Mouse (Mus musculus): ENCODE measurements at regions not wholly inside any gene's neighbourhood (a gene's known extent, or its start where the extent isn't known, plus 50 kb on each side); places are given as distances from the start of the nearest gene placed in this dataset.
"Not testable (repeated sequence)": the region's sequence is repeated elsewhere in the genome, so short reads cannot be mapped to it uniquely, and the experiment has no call there.

DNA sequence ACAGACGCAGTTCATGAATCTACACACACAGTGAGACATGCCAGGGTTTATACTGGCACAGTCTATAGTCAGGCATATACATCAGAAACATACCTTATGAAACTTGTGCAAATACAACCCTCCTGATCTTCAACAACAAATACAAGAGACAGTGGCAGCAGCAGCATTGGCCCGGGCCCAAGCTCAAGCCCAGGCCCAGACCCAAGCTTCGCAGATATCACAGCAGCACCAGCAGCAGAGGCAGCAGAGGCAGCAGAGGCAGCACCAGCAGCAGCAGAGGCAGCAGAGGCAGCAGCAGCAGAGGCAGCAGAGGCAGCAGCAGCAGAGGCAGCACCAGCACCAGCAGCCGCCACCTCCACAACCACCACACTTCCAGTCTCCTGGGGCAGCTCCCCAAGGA lies 80.0 kb downstream of the Samd9l start:
- DNase-seq: no peak

DNA sequence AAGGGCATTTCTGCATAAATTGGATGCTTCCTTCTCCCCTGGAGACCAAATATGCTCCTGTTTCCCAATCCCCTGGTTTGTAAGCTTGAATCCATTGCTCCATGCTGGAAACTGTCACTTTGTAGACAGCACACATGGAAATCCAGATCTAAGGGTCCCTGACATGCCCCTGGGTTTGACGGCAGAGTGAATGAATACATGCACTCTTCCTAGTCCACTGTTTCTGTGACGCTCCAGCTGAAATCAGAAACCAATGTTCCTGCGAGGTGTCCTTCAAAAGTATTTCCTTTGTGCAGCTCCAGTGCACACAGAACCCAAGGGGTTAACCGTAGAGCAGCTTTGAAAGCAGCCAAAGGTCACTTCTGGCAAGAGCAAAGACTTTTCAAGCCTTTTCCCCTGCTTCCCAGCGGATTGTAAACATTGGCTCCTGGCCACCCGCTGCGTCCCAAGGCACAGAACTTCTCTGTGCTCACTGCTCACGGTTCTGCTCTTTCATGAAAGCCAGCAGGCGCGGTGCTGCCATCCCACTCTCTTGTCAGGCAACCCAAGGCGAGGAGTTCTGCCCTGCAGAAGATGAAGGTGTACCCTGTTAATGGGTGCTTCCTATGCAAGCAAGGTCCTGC lies 91.7 kb downstream of the Samd9l start:
- DNase-seq: peak; percentile 6

DNA sequence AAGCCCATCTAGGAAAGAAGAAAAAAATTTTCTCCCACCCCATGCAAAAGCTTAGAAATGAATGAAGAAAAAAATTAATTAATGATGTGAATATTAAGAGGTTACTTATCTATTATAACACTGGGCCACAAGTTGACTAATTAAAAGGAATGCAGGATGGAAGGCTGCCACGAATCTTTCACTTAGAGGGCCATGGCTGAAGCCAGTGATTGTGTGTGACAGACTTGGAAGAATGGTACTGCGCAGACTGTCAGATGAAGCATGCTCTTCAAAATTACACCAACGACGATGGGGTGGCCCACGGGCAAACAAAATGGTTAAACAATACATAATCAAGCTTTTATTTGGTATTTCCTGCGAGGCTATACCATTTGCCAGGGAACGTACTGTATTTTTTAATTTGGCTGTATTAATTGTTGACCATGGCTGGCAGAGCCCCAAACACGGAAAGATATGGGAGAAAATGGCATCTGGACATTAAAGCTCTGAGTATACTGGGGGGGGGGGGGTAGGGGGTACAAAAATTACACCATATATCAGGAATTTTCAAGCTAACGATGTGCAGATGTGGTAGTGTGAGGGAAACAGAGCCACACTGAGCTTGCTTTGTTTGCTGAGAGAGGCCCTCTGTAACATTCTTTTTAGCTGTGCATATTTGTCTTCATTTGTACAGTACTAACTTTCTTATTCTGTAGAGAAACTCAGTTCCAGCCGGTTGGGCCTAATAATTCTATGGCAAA lies 94.3 kb downstream of the Samd9l start:
- not testable (repeated sequence) for DNase-seq

GRCm38 (mm10) chr6:3293316-3293715 lies 106.1 kb downstream of the Samd9l start:
- DNase-seq: not testable (repeated sequence)

- not testable (repeated sequence) for DNase-seq
These were observed 107.4 kb downstream of the Samd9l start for GRCm38 (mm10) chr6:3291983-3292382.

GRCm38 (mm10) chr6:3268726-3269125 lies 130.6 kb downstream of the Samd9l start:
- DNase-seq: not testable (repeated sequence)

GRCm38 (mm10) chr6:3265477-3265876 lies 133.9 kb downstream of the Samd9l start:
- DNase-seq: not testable (repeated sequence)

Data from right cerebral cortex, postnatal 4 days (tissue).